In the genomic region with DNA sequence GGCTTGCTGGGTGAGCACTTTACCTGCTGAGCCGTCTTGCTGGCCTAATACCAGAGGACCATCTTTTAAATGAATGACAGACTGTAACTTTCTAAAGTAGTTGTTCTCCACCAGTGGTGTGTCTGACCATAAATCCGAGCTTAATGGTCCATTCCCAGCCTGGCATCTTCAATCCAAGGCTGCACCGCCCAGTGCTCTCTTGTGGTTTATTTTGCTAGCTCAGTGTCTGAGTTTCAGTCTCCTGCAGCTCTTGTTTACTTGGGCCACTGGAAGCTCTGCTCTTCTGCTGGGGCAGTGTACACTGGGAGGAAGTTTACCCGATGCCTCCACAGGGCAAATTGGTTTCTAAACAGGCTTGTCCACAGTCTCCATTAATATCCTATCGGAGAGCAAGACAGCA, we compare ENCODE assay signal across 17 mouse cellular contexts.
DNase-seq lines count a peak whose midpoint lies in the region; ATAC-seq and TF ChIP-seq lines count a peak whose summit lies in the region.
"Had no signal": no experiment of that assay in that cellular context is flagged by ENCODE, and none has a peak within 500 bp of the region (broad histone marks: within the 10 kb centered on the region; RNA-seq: fewer than 3 reads in every experiment).

No protein-coding gene starts in this region.

- H3K9me3 ChIP-seq in kidney, postnatal 0 days (replicated peaks; ENCODE audit: low read length), result no peaks in the 10 kb centered on the region
- H3K9me3 ChIP-seq in neural tube, embryonic 14.5 days (ENCODE audit: control insufficient read depth, low read length), result no peaks in the 10 kb centered on the region
- H3K9me3 ChIP-seq in neural tube, embryonic 15.5 days (replicated peaks), result no peaks in the 10 kb centered on the region
- H3K9me3 ChIP-seq: heart, embryonic 10.5 days; hindbrain, embryonic 13.5 days had no signal

- no peak overlapping the region for H3K9ac ChIP-seq in kidney, postnatal 0 days (ENCODE audit: low read depth, low read length)
- H3K9ac ChIP-seq in neural tube, embryonic 14.5 days (replicated peaks; ENCODE audit: low read depth, low read length), result no peak overlapping the region
- no peak overlapping the region for H3K9ac ChIP-seq in neural tube, embryonic 15.5 days (replicated peaks)
- H3K9ac ChIP-seq: hindbrain, embryonic 13.5 days had no signal

- no peaks in the 10 kb centered on the region for H3K36me3 ChIP-seq in kidney, postnatal 0 days (ENCODE audit: insufficient read depth, low read length)
- no peaks in the 10 kb centered on the region for H3K36me3 ChIP-seq in neural tube, embryonic 14.5 days (ENCODE audit: control insufficient read depth, insufficient read depth, low read length)
- H3K36me3 ChIP-seq in neural tube, embryonic 15.5 days, result no peaks in the 10 kb centered on the region
- H3K36me3 ChIP-seq: embryonic facial prominence, embryonic 10.5 days; heart, embryonic 10.5 days; hindbrain, embryonic 13.5 days had no signal

- DNase-seq in heart, adult 11 months, result peak; percentile 73
- DNase-seq in heart, postnatal 4 days, result no peak
- peak; percentile 74 for DNase-seq in kidney, postnatal 0 days (ENCODE audit: low spot score)
- DNase-seq in kidney, postnatal 4 days, result no peak
- DNase-seq: adrenal gland, adult 8-10 months; adrenal gland, postnatal 36 days; cerebellum, adult 2 months; cerebellum, postnatal 10 days; gastrocnemius, postnatal 36 days; heart, adult 18-20 months; heart, postnatal 10 days had no signal

- 35% methylated on average over 5 of the region's 5 CpGs for WGBS in kidney, postnatal 0 days
- WGBS in neural tube, embryonic 14.5 days, result 28% methylated on average over 5 of the region's 5 CpGs
- 27% methylated on average over 5 of the region's 5 CpGs for WGBS in neural tube, embryonic 15.5 days

- no peak overlapping the region for H3K27ac ChIP-seq in kidney, postnatal 0 days
- no peak overlapping the region for H3K27ac ChIP-seq in neural tube, embryonic 14.5 days (ENCODE audit: low read depth, low read length)
- no peak overlapping the region; the same call in 1 of the 2 replicates for H3K27ac ChIP-seq in neural tube, embryonic 15.5 days (replicated peaks)
- H3K27ac ChIP-seq: embryonic facial prominence, embryonic 10.5 days; heart, embryonic 10.5 days; hindbrain, embryonic 13.5 days; hindbrain, postnatal 0 days had no signal

- no peaks in the 10 kb centered on the region for H3K4me1 ChIP-seq in kidney, postnatal 0 days (replicated peaks; ENCODE audit: insufficient read depth, low read length)
- peaks cover 18% of the 10 kb centered on the region for H3K4me1 ChIP-seq in neural tube, embryonic 14.5 days (ENCODE audit: control insufficient read depth, insufficient read depth, low read length)
- peaks cover 34% of the 10 kb centered on the region for H3K4me1 ChIP-seq in neural tube, embryonic 15.5 days
- H3K4me1 ChIP-seq: embryonic facial prominence, embryonic 10.5 days had no signal

- 0 out of 2 replicates have a peak, but pooled peaks have one; percentile 5 for TF ChIP-seq CTCF in kidney, postnatal 0 days (IDR thresholded peaks at IDR 0.05; ENCODE audit: low read depth)

- no peak for ATAC-seq in kidney, postnatal 0 days (replicated peaks; ENCODE audit: low FRiP score, low read depth)
- ATAC-seq in neural tube, embryonic 14.5 days (ENCODE audit: low read depth), result peak; percentile 28; the same call in 1 of the 2 replicates
- no peak for ATAC-seq in neural tube, embryonic 15.5 days (ENCODE audit: low FRiP score)
- ATAC-seq: hindbrain, postnatal 0 days had no signal

- H3K27me3 ChIP-seq in kidney, postnatal 0 days (ENCODE audit: insufficient read depth, low read length), result no peaks in the 10 kb centered on the region
- H3K27me3 ChIP-seq in neural tube, embryonic 14.5 days (ENCODE audit: control insufficient read depth, insufficient read depth, low read length), result no peaks in the 10 kb centered on the region
- H3K27me3 ChIP-seq in neural tube, embryonic 15.5 days (replicated peaks), result no peaks in the 10 kb centered on the region
- H3K27me3 ChIP-seq: hindbrain, embryonic 13.5 days had no signal

- H3K4me2 ChIP-seq in kidney, postnatal 0 days (ENCODE audit: low read length), result no peak overlapping the region
- H3K4me2 ChIP-seq in neural tube, embryonic 14.5 days (ENCODE audit: low read depth, low read length), result no peak overlapping the region
- no peak overlapping the region for H3K4me2 ChIP-seq in neural tube, embryonic 15.5 days
- H3K4me2 ChIP-seq: hindbrain, embryonic 13.5 days had no signal

- no peak overlapping the region for H3K4me3 ChIP-seq in kidney, postnatal 0 days (replicated peaks; ENCODE audit: low read depth, low read length)
- no peak overlapping the region for H3K4me3 ChIP-seq in neural tube, embryonic 14.5 days (ENCODE audit: low read depth, low read length)
- no peak overlapping the region for H3K4me3 ChIP-seq in neural tube, embryonic 15.5 days (replicated peaks)
- H3K4me3 ChIP-seq: embryonic facial prominence, embryonic 10.5 days; heart, embryonic 10.5 days; hindbrain, embryonic 13.5 days had no signal

Comparison
In these comparisons a context has a peak if more than half of its experiments do, and no peak if none do; other contexts are left out.
1. DNase-seq: peak in heart, adult 11 months (single experiment) and kidney, postnatal 0 days (single experiment); none in heart, postnatal 4 days (single experiment) and kidney, postnatal 4 days (0 of 2).